Mouse (Mus musculus) lung, postnatal 0 days (tissue): ENCODE results near the gene Hils1.

ENCODE experiments used
- CTCF ChIP-seq: IDR thresholded peaks from 2 replicates; pipeline ENCODE4 v1.5.1; 2016; ENCODE audit warnings: antibody characterized with exemption, mild to moderate bottlenecking
- EP300 ChIP-seq: IDR thresholded peaks from 2 replicates; pipeline ENCODE4 v1.6.1; 2016; ENCODE audit warnings: antibody characterized with exemption, mild to moderate bottlenecking, control low read depth

DNA sequence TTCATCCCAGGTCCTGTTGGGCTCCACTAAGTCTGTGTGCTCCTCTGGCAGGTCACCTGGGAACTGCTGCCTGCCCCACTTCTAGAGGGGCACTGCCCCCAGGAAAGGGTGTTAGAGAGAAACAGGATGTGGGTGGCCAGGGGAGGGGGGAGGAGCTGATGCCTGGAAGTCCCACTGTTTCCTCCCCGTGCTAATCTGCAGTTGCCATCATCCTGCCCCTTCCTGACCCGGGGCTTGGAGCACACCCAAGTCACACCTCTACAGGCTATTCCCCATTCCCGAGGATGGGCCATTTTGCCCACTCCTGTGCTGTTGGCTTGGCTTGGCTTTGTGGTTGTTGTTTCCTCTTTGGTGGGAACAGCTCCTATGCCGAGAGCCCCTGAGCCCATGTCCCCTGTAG lies 33.2 kb downstream of the Hils1 start:
- TF ChIP-seq CTCF (no peak), EP300 (peak; percentile 67; the same call in 1 of the 2 replicates)
